Mouse (Mus musculus) heart, postnatal 0 days (tissue): ENCODE results near the gene Cep89.

Experiments used
- CTCF ChIP-seq: IDR thresholded peaks from 2 replicates; pipeline ENCODE4 v1.5.1; 2016; ENCODE audit warnings: antibody characterized with exemption, control low read depth, low read depth
- EP300 ChIP-seq: IDR thresholded peaks from 2 replicates; pipeline ENCODE4 v1.6.1; 2016; ENCODE audit warnings: antibody characterized with exemption, low read depth

GRCm38 (mm10) chr7:35486553-35486952 lies 89.7 kb downstream of the Cep89 start:
- TF ChIP-seq EP300 (no peak), CTCF (no peak)
